Mouse (Mus musculus): ENCODE data around the gene Cfap57. TPM values are rescaled to one million over a fixed set of nuclear protein-coding genes. Genes with fewer than 3 reads are reported as not detected.

Gene Cfap57
- 0.92 and 1.5 TPM in 2 replicates for polyA plus RNA-seq (2016; fragmentation: Nextera tagmentation; extraction: Ambion mirVana)

GRCm38 (mm10) chr4:118620279-118620966, at the start of gene Cfap57, which contains the start of gene Ebna1bp2:
Cfap57 (minus strand) TSS chr4:118620777.
Ebna1bp2 (plus strand) TSS chr4:118620799.
- 0 out of 2 replicates have a peak within 1 kb of the TSS, but pooled peaks have one; percentile 20 for H3K27ac ChIP-seq (replicated peaks)
- WGBS, result under 1% methylated on average over 34 of the region's 41 CpGs
- peaks cover 6% of the 10 kb centered on the region; the same call in 1 of the 2 replicates for H3K9me3 ChIP-seq
- peak within 1 kb of the TSS; percentile 76 for H3K9ac ChIP-seq (replicated peaks)
- peaks cover 27% of the 10 kb centered on the region for H3K36me3 ChIP-seq
- ATAC-seq (ENCODE audit: low FRiP score, low read depth), result peak; percentile 93
- H3K4me1 ChIP-seq, result peaks cover 11% of the 10 kb centered on the region
- peak within 1 kb of the TSS; percentile 88 for H3K4me2 ChIP-seq (replicated peaks)
- H3K4me3 ChIP-seq, result peak within 1 kb of the TSS; percentile 61
- no peaks in the 10 kb centered on the region for H3K27me3 ChIP-seq

- no peak within 1 kb of the TSS for H3K4me3 ChIP-seq
- no peak within 1 kb of the TSS for H3K4me2 ChIP-seq (replicated peaks)
- no peak within 1 kb of the TSS for H3K9ac ChIP-seq (replicated peaks)
- no peaks in the 10 kb centered on the region for H3K27me3 ChIP-seq
- H3K36me3 ChIP-seq, result no peaks in the 10 kb centered on the region
- ATAC-seq (ENCODE audit: low FRiP score, low read depth), result no peak
- no peaks in the 10 kb centered on the region for H3K9me3 ChIP-seq
- H3K27ac ChIP-seq (replicated peaks), result no peak within 1 kb of the TSS
- no peaks in the 10 kb centered on the region for H3K4me1 ChIP-seq
Observed at GRCm38 (mm10) chr4:118658652-118659051, 38.1 kb upstream of the Cfap57 start, which contains the start of gene Olfr62. Olfr62 (plus strand) TSS chr4:118658952.

- 9% methylated on average over 2 of the region's 2 CpGs for WGBS
- Histone ChIP-seq H3K36me3 (no peaks in the 10 kb centered on the region), H3K4me3 (no peak overlapping the region), H3K27me3 (no peaks in the 10 kb centered on the region), H3K4me2 (replicated peaks) (no peak overlapping the region), H3K27ac (replicated peaks) (no peak overlapping the region), H3K9me3 (no peaks in the 10 kb centered on the region), H3K4me1 (no peaks in the 10 kb centered on the region), H3K9ac (replicated peaks) (no peak overlapping the region)
- ATAC-seq (ENCODE audit: low FRiP score, low read depth), result no peak
Observed at GRCm38 (mm10) chr4:118645234-118645633, 24.7 kb upstream of the Cfap57 start.

- no peak for ATAC-seq (ENCODE audit: low FRiP score, low read depth)
- Histone ChIP-seq H3K4me3 (no peak overlapping the region), H3K9ac (replicated peaks) (no peak overlapping the region), H3K4me1 (no peaks in the 10 kb centered on the region), H3K27ac (replicated peaks) (no peak overlapping the region), H3K9me3 (no peaks in the 10 kb centered on the region), H3K4me2 (replicated peaks) (no peak overlapping the region), H3K36me3 (no peaks in the 10 kb centered on the region), H3K27me3 (no peaks in the 10 kb centered on the region)
- 53% methylated on average over 20 of the region's 20 CpGs for WGBS
Observed at GRCm38 (mm10) chr4:118642346-118643190, 22.0 kb upstream of the Cfap57 start.

GRCm38 (mm10) chr4:118630261-118630660, 9.7 kb upstream of the Cfap57 start:
- no peak for ATAC-seq (ENCODE audit: low FRiP score, low read depth)
- H3K36me3 ChIP-seq, result peaks cover 58% of the 10 kb centered on the region

GRCm38 (mm10) chr4:118621781-118622180, 1.2 kb upstream of the Cfap57 start:
- H3K27me3 ChIP-seq, result no peaks in the 10 kb centered on the region
- WGBS, result 92% methylated on average over 9 of the region's 9 CpGs
- peaks cover 11% of the 10 kb centered on the region for H3K4me1 ChIP-seq
- H3K9ac ChIP-seq (replicated peaks), result peak overlapping the region; percentile 76; the same call in 1 of the 2 replicates
- ATAC-seq (ENCODE audit: low FRiP score, low read depth), result no peak
- peak overlapping the region; percentile 88 for H3K4me2 ChIP-seq (replicated peaks)
- no peak overlapping the region for H3K27ac ChIP-seq (replicated peaks)
- peaks cover 3% of the 10 kb centered on the region; the same call in 1 of the 2 replicates for H3K9me3 ChIP-seq
- H3K36me3 ChIP-seq, result peaks cover 40% of the 10 kb centered on the region
- H3K4me3 ChIP-seq, result peak overlapping the region; percentile 61; the same call in 1 of the 2 replicates

More at GRCm38 (mm10) chr4:118630261-118630660, 9.7 kb upstream of the Cfap57 start:
- WGBS, result 84% methylated on average over 5 of the region's 5 CpGs
- Histone ChIP-seq H3K27me3 (no peaks in the 10 kb centered on the region), H3K4me2 (replicated peaks) (no peak overlapping the region), H3K9me3 (no peaks in the 10 kb centered on the region), H3K4me3 (no peak overlapping the region), H3K9ac (replicated peaks) (no peak overlapping the region), H3K4me1 (no peaks in the 10 kb centered on the region), H3K27ac (replicated peaks) (no peak overlapping the region)

- WGBS, result under 1% methylated on average over 23 of the region's 23 CpGs
- Histone ChIP-seq H3K9me3 (peaks cover 6% of the 10 kb centered on the region; the same call in 1 of the 2 replicates), H3K4me3 (peak overlapping the region; percentile 61), H3K4me2 (replicated peaks) (peak overlapping the region; percentile 88), H3K27me3 (no peaks in the 10 kb centered on the region), H3K36me3 (peaks cover 32% of the 10 kb centered on the region), H3K4me1 (peaks cover 11% of the 10 kb centered on the region), H3K9ac (replicated peaks) (peak overlapping the region; percentile 76), H3K27ac (replicated peaks) (0 out of 2 replicates have a peak overlapping the region, but pooled peaks have one; percentile 20)
- ATAC-seq (ENCODE audit: low FRiP score, low read depth), result no peak
Observed at GRCm38 (mm10) chr4:118620967-118621320, 367 bp upstream of the Cfap57 start.

- WGBS, result 85% methylated on average over 11 of the region's 11 CpGs
- no peak overlapping the region for H3K9ac ChIP-seq (replicated peaks)
- H3K4me2 ChIP-seq (replicated peaks), result no peak overlapping the region
- H3K4me3 ChIP-seq, result no peak overlapping the region
- peaks cover 6% of the 10 kb centered on the region; the same call in 1 of the 2 replicates for H3K9me3 ChIP-seq
- no peaks in the 10 kb centered on the region for H3K36me3 ChIP-seq
- H3K27ac ChIP-seq (replicated peaks), result no peak overlapping the region
- ATAC-seq (ENCODE audit: low FRiP score, low read depth), result no peak
- H3K27me3 ChIP-seq, result peaks cover 4% of the 10 kb centered on the region
- H3K4me1 ChIP-seq, result no peaks in the 10 kb centered on the region
Observed at GRCm38 (mm10) chr4:118615412-118615811, 5.2 kb downstream of the Cfap57 start.

GRCm38 (mm10) chr4:118612619-118613018, 8.0 kb downstream of the Cfap57 start:
- H3K4me3 ChIP-seq, result no peak overlapping the region
- no peak overlapping the region for H3K4me2 ChIP-seq (replicated peaks)
- H3K27me3 ChIP-seq, result peaks cover 22% of the 10 kb centered on the region
- no peaks in the 10 kb centered on the region for H3K36me3 ChIP-seq
- H3K9ac ChIP-seq (replicated peaks), result no peak overlapping the region
- no peak overlapping the region for H3K27ac ChIP-seq (replicated peaks)
- 0 out of 2 replicates have a peak, but pooled peaks cover 2% of the 10 kb centered on the region for H3K4me1 ChIP-seq
- WGBS, result 21% methylated on average over 11 of the region's 11 CpGs
- ATAC-seq (ENCODE audit: low FRiP score, low read depth), result no peak
- H3K9me3 ChIP-seq, result peaks cover 6% of the 10 kb centered on the region; the same call in 1 of the 2 replicates

GRCm38 (mm10) chr4:118609836-118610235, 10.7 kb downstream of the Cfap57 start:
- H3K4me1 ChIP-seq, result 0 out of 2 replicates have a peak, but pooled peaks cover 2% of the 10 kb centered on the region
- no peak overlapping the region for H3K9ac ChIP-seq (replicated peaks)
- H3K9me3 ChIP-seq, result no peaks in the 10 kb centered on the region
- H3K4me3 ChIP-seq, result no peak overlapping the region
- H3K4me2 ChIP-seq (replicated peaks), result no peak overlapping the region
- no peak overlapping the region for H3K27ac ChIP-seq (replicated peaks)
- 76% methylated on average over 3 of the region's 3 CpGs for WGBS
- H3K36me3 ChIP-seq, result no peaks in the 10 kb centered on the region
- no peak for ATAC-seq (ENCODE audit: low FRiP score, low read depth)
- H3K27me3 ChIP-seq, result peaks cover 22% of the 10 kb centered on the region

GRCm38 (mm10) chr4:118604065-118604464, 16.5 kb downstream of the Cfap57 start:
- Histone ChIP-seq H3K4me1 (0 out of 2 replicates have a peak, but pooled peaks cover 2% of the 10 kb centered on the region), H3K36me3 (no peaks in the 10 kb centered on the region), H3K4me2 (replicated peaks) (no peak overlapping the region), H3K27me3 (0 out of 2 replicates have a peak, but pooled peaks cover 6% of the 10 kb centered on the region), H3K9ac (replicated peaks) (no peak overlapping the region), H3K27ac (replicated peaks) (no peak overlapping the region), H3K9me3 (no peaks in the 10 kb centered on the region), H3K4me3 (no peak overlapping the region)
- 75% methylated on average over 4 of the region's 4 CpGs for WGBS
- ATAC-seq (ENCODE audit: low FRiP score, low read depth), result no peak

Measured in midbrain, embryonic 12.5 days (tissue).